Mouse (Mus musculus): ENCODE measurements around the gene Eif3m. TPM values are rescaled to one million over a fixed set of nuclear protein-coding genes. Genes with fewer than 3 reads are reported as not detected.

Eif3m gene
- polyA plus RNA-seq, 1 experiment = 92.4 TPM

- TF ChIP-seq POLR2A (IDR thresholded peaks at IDR 0.05; ENCODE audit: borderline replicate concordance, insufficient read depth, low read length) (no peak), CTCF (IDR thresholded peaks at IDR 0.05; ENCODE audit: borderline replicate concordance, insufficient read depth, low read depth, low read length) (no peak)
- no peak overlapping the region for H3K4me3 ChIP-seq (replicated peaks; ENCODE audit: insufficient read depth, low read depth, low read length)
- H3K27ac ChIP-seq (ENCODE audit: insufficient read depth, low read length) = no peak overlapping the region
- no peaks in the 10 kb centered on the region for H3K27me3 ChIP-seq (ENCODE audit: control insufficient read depth, insufficient read depth, low read length)
- DNase-seq = no peak
- WGBS = 90% methylated on average over 3 of the region's 3 CpGs
- H3K4me1 ChIP-seq (ENCODE audit: control insufficient read depth, insufficient read depth, low read length) = no peaks in the 10 kb centered on the region
Observed at GRCm38 (mm10) chr2:104996201-104996600, 20.7 kb downstream of the Eif3m start.

GRCm38 (mm10) chr2:104994436-104994835 lies 22.4 kb downstream of the Eif3m start:
- Histone ChIP-seq H3K4me3 (replicated peaks; ENCODE audit: insufficient read depth, low read depth, low read length) (no peak overlapping the region), H3K27ac (ENCODE audit: insufficient read depth, low read length) (no peak overlapping the region), H3K27me3 (ENCODE audit: control insufficient read depth, insufficient read depth, low read length) (no peaks in the 10 kb centered on the region), H3K4me1 (ENCODE audit: control insufficient read depth, insufficient read depth, low read length) (no peaks in the 10 kb centered on the region)
- TF ChIP-seq POLR2A (IDR thresholded peaks at IDR 0.05; ENCODE audit: borderline replicate concordance, insufficient read depth, low read length) (no peak), CTCF (IDR thresholded peaks at IDR 0.05; ENCODE audit: borderline replicate concordance, insufficient read depth, low read depth, low read length) (no peak)
- 58% methylated on average over 2 of the region's 2 CpGs for WGBS
- no peak for DNase-seq

GRCm38 (mm10) chr2:104988974-104989373 lies 27.9 kb downstream of the Eif3m start:
- Histone ChIP-seq H3K27ac (ENCODE audit: insufficient read depth, low read length) (no peak overlapping the region), H3K4me1 (ENCODE audit: control insufficient read depth, insufficient read depth, low read length) (no peaks in the 10 kb centered on the region), H3K27me3 (ENCODE audit: control insufficient read depth, insufficient read depth, low read length) (no peaks in the 10 kb centered on the region), H3K4me3 (replicated peaks; ENCODE audit: insufficient read depth, low read depth, low read length) (no peak overlapping the region)
- DNase-seq = no peak
- 83% methylated on average over 1 of the region's 1 CpGs for WGBS
- TF ChIP-seq POLR2A (IDR thresholded peaks at IDR 0.05; ENCODE audit: borderline replicate concordance, insufficient read depth, low read length) (no peak), CTCF (IDR thresholded peaks at IDR 0.05; ENCODE audit: borderline replicate concordance, insufficient read depth, low read depth, low read length) (no peak)

GRCm38 (mm10) chr2:104985796-104986195 lies 31.1 kb downstream of the Eif3m start:
- DNase-seq = no peak

GRCm38 (mm10) chr2:104981712-104982111 lies 35.2 kb downstream of the Eif3m start:
- Histone ChIP-seq H3K4me1 (ENCODE audit: control insufficient read depth, insufficient read depth, low read length) (no peaks in the 10 kb centered on the region), H3K27me3 (ENCODE audit: control insufficient read depth, insufficient read depth, low read length) (no peaks in the 10 kb centered on the region), H3K4me3 (replicated peaks; ENCODE audit: insufficient read depth, low read depth, low read length) (no peak overlapping the region), H3K27ac (ENCODE audit: insufficient read depth, low read length) (no peak overlapping the region)
- DNase-seq = no peak
- TF ChIP-seq POLR2A (IDR thresholded peaks at IDR 0.05; ENCODE audit: borderline replicate concordance, insufficient read depth, low read length) = no peak
- TF ChIP-seq CTCF (IDR thresholded peaks at IDR 0.05; ENCODE audit: borderline replicate concordance, insufficient read depth, low read depth, low read length) = no peak
- WGBS = 32% methylated on average over 2 of the region's 2 CpGs

More at GRCm38 (mm10) chr2:104985796-104986195, 31.1 kb downstream of the Eif3m start:
- H3K27ac ChIP-seq (ENCODE audit: insufficient read depth, low read length) = no peak overlapping the region
- no peak overlapping the region for H3K4me3 ChIP-seq (replicated peaks; ENCODE audit: insufficient read depth, low read depth, low read length)
- H3K27me3 ChIP-seq (ENCODE audit: control insufficient read depth, insufficient read depth, low read length) = no peaks in the 10 kb centered on the region
- H3K4me1 ChIP-seq (ENCODE audit: control insufficient read depth, insufficient read depth, low read length) = no peaks in the 10 kb centered on the region
- WGBS = 67% methylated on average over 3 of the region's 3 CpGs
- no peak for TF ChIP-seq POLR2A (IDR thresholded peaks at IDR 0.05; ENCODE audit: borderline replicate concordance, insufficient read depth, low read length)
- TF ChIP-seq CTCF (IDR thresholded peaks at IDR 0.05; ENCODE audit: borderline replicate concordance, insufficient read depth, low read depth, low read length) = no peak

- no peaks in the 10 kb centered on the region for H3K4me1 ChIP-seq (ENCODE audit: control insufficient read depth, insufficient read depth, low read length)
- H3K4me3 ChIP-seq (replicated peaks; ENCODE audit: insufficient read depth, low read depth, low read length) = no peak overlapping the region
- WGBS = 35% methylated on average over 1 of the region's 1 CpGs
- H3K27ac ChIP-seq (ENCODE audit: insufficient read depth, low read length) = no peak overlapping the region
- H3K27me3 ChIP-seq (ENCODE audit: control insufficient read depth, insufficient read depth, low read length) = no peaks in the 10 kb centered on the region
- no peak for DNase-seq
- TF ChIP-seq CTCF (IDR thresholded peaks at IDR 0.05; ENCODE audit: borderline replicate concordance, insufficient read depth, low read depth, low read length) (no peak), POLR2A (IDR thresholded peaks at IDR 0.05; ENCODE audit: borderline replicate concordance, insufficient read depth, low read length) (no peak)
Observed at GRCm38 (mm10) chr2:104964492-104964891, 52.4 kb downstream of the Eif3m start.

Other genes starting within 250 kb of the Eif3m start
- gene Qser1, start 200.3 kb downstream of the Eif3m start, polyA plus RNA-seq (2012; rRNA removed) = 7.9 and 8.3 TPM in 2 replicates
- 0.16 and 0.51 TPM in 2 replicates for gene Prrg4, start 167.2 kb downstream of the Eif3m start, polyA plus RNA-seq (2012; rRNA removed)
- gene Ccdc73, start 149.3 kb downstream of the Eif3m start, polyA plus RNA-seq (2012; rRNA removed) = 5.5 TPM in 2 replicates
- gene Gm11060, start 74.9 kb upstream of the Eif3m start, polyA plus RNA-seq (2012; rRNA removed) = not detected in 2 replicates
- gene Wt1, start 109.4 kb upstream of the Eif3m start, polyA plus RNA-seq (2012; rRNA removed) = 0.08 TPM in 1 of 2 replicates, not detected in the other
- gene Them7, start 207.2 kb upstream of the Eif3m start, polyA plus RNA-seq (2012; rRNA removed) = 0.18 and 0.19 TPM in 2 replicates

Measured in cerebellum, adult 2 months (tissue).